Mouse (Mus musculus) urinary bladder, postnatal 36 days (tissue): ENCODE results near the gene Gnao1.

Source experiments
- DNase-seq, 2 experiments: peaks; one replicate each; pipeline ENCODE4 v3.0.0; 2022; ENCODE audit warnings: low spot score in 2 of 2, mixed read lengths in 1 of 2

The Gnao1 gene

GRCm38 (mm10) chr8:93843858-93844502 is 34.2 kb downstream of the Gnao1 start:
- DNase-seq, result no peak

GRCm38 (mm10) chr8:93845186-93845585 is 35.4 kb downstream of the Gnao1 start:
- DNase-seq, result no peak

- no peak for DNase-seq
Observed at GRCm38 (mm10) chr8:93852087-93852645, 42.4 kb downstream of the Gnao1 start.

- DNase-seq, result no peak
Observed at GRCm38 (mm10) chr8:93852851-93853461, 43.2 kb downstream of the Gnao1 start.

GRCm38 (mm10) chr8:93854676-93855075 is 44.9 kb downstream of the Gnao1 start:
- DNase-seq, result no peak

GRCm38 (mm10) chr8:93855272-93855671 is 45.5 kb downstream of the Gnao1 start:
- no peak for DNase-seq

GRCm38 (mm10) chr8:93857144-93857543 is 47.4 kb downstream of the Gnao1 start:
- no peak for DNase-seq

GRCm38 (mm10) chr8:93858286-93858685 is 48.5 kb downstream of the Gnao1 start:
- DNase-seq, result no peak

- DNase-seq, result no peak
Observed at GRCm38 (mm10) chr8:93860020-93860419, 50.3 kb downstream of the Gnao1 start.

GRCm38 (mm10) chr8:93864064-93864463 is 54.3 kb downstream of the Gnao1 start:
- no peak for DNase-seq

GRCm38 (mm10) chr8:93866271-93866670 is 56.5 kb downstream of the Gnao1 start:
- DNase-seq, result no peak

- no peak for DNase-seq
Observed at GRCm38 (mm10) chr8:93868486-93869221, 58.9 kb downstream of the Gnao1 start.

GRCm38 (mm10) chr8:93871275-93871674 is 61.5 kb downstream of the Gnao1 start:
- DNase-seq, result no peak

- no peak for DNase-seq
Observed at GRCm38 (mm10) chr8:93878396-93878795, 68.6 kb downstream of the Gnao1 start.

- no peak for DNase-seq
Observed at GRCm38 (mm10) chr8:93879966-93880365, 70.2 kb downstream of the Gnao1 start.

GRCm38 (mm10) chr8:93881381-93881780 is 71.6 kb downstream of the Gnao1 start:
- DNase-seq, result no peak

- DNase-seq, result no peak
Observed at GRCm38 (mm10) chr8:93883241-93883640, 73.5 kb downstream of the Gnao1 start.

- DNase-seq, result no peak
Observed at GRCm38 (mm10) chr8:93883771-93884170, 74.0 kb downstream of the Gnao1 start.

GRCm38 (mm10) chr8:93884316-93884715 is 74.5 kb downstream of the Gnao1 start:
- DNase-seq, result no peak

GRCm38 (mm10) chr8:93886181-93886580 is 76.4 kb downstream of the Gnao1 start:
- DNase-seq, result no peak

- DNase-seq, result no peak
Observed at GRCm38 (mm10) chr8:93888150-93888676, 78.4 kb downstream of the Gnao1 start.

- DNase-seq, result no peak
Observed at GRCm38 (mm10) chr8:93888702-93889480, 79.1 kb downstream of the Gnao1 start.
